Mouse (Mus musculus): ENCODE measurements around the gene Smad6. TPM values are rescaled to one million over a fixed set of nuclear protein-coding genes. Genes with fewer than 3 reads are reported as not detected.

The Smad6 gene
- polyA plus RNA-seq, 1 experiment from 2014 or later = 2.0 TPM

DNA sequence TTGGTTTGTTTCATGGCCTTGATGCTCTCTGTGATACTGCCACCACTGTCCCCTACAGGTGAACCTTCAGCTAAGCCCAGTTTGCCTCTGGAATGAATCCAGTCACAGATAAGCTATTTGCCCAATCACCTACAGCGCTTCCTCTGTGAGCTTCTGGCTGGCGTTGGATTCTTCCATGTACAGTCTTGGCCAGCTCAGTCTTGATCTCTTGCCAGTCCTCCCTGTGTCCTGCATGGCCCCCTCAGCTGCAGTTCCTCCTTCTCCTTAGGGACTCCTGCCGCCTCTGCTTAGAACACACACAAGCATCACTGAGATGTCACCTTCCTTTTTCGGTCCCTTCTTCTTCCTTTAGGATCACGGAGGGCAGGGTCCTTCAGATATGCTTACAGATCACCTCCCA lies 85.6 kb downstream of the Smad6 start:
- Histone ChIP-seq H3K4me3 (replicated peaks; ENCODE audit: low read depth, low read length) (no peak overlapping the region), H3K9ac (replicated peaks; ENCODE audit: low read length) (no peak overlapping the region), H3K36me3 (ENCODE audit: control insufficient read depth, insufficient read depth, low read length) (no peaks in the 10 kb centered on the region), H3K27me3 (ENCODE audit: control insufficient read depth, insufficient read depth, low read length) (no peaks in the 10 kb centered on the region), H3K27ac (replicated peaks; ENCODE audit: low read depth, low read length) (no peak overlapping the region), H3K9me3 (ENCODE audit: control insufficient read depth, low read length) (no peaks in the 10 kb centered on the region), H3K4me1 (ENCODE audit: control insufficient read depth, insufficient read depth, low read length) (no peaks in the 10 kb centered on the region), H3K4me2 (ENCODE audit: low read length) (no peak overlapping the region)
- ATAC-seq (ENCODE audit: low FRiP score, low TSS enrichment) (no peak), DNase-seq (no peak)
- 90% methylated on average over 5 of the region's 5 CpGs for WGBS

DNA sequence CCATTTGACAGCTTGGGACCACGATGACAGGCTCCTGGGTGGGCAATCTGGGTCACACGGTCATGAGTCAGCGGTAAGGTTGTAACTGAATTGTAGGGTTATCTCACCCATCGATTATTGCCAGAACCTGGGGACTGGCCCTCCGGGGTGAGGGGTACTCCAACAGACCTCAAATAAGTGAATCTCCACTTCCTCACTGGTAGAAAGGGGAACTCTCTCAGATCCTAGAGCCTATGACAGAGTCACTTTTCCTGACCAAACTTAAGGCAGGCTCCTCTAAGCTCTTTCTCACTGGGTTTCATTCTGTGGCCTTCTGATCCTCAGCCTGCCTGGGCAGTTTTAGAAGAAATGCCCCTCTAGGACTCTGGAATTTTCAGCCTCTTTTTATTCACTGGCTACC lies 88.8 kb downstream of the Smad6 start:
- ATAC-seq (ENCODE audit: low FRiP score, low TSS enrichment) = no peak
- Histone ChIP-seq H3K27ac (replicated peaks; ENCODE audit: low read depth, low read length) (no peak overlapping the region), H3K9me3 (ENCODE audit: control insufficient read depth, low read length) (no peaks in the 10 kb centered on the region), H3K4me1 (ENCODE audit: control insufficient read depth, insufficient read depth, low read length) (no peaks in the 10 kb centered on the region), H3K36me3 (ENCODE audit: control insufficient read depth, insufficient read depth, low read length) (no peaks in the 10 kb centered on the region), H3K4me2 (ENCODE audit: low read length) (no peak overlapping the region), H3K27me3 (ENCODE audit: control insufficient read depth, insufficient read depth, low read length) (peaks cover 8% of the 10 kb centered on the region; the same call in 1 of the 2 replicates), H3K4me3 (replicated peaks; ENCODE audit: low read depth, low read length) (no peak overlapping the region), H3K9ac (replicated peaks; ENCODE audit: low read length) (no peak overlapping the region)
- WGBS = 84% methylated on average over 5 of the region's 5 CpGs
- no peak for DNase-seq

DNA sequence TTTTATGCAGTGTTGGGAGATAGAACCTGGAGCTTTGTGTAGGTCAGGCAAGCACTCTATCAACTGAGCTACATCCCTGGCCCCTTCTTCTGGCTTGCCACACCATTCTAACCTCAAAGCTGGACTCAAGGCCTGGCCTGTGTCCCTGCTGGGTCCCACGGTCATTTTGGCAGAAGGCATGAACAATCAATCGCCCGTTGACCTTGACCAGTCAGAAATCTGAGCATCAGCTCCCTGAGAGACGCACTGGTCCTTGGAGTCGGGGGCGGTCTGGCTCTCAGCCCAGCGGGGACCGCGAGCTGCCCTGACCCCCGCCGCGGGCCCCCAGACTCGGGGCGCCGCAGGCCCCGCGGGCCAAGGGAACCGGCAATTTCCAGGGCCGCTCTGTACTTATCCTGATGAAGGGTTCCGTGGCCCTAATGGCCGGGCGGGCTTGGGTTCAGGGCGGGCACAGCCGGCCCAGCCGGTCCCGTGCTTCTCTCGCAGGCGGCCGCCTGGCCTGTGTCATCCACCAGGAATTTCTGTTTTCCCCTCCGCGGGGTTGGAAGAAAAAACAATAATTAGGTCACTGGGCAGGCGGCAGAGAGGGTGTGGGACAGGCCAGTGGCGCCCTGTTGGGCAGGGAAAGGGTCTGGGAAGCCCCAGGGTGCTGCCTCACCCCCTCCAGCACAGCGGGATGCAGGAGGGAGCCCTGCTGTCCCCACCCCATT lies 94.4 kb downstream of the Smad6 start:
- no peak overlapping the region for H3K27ac ChIP-seq (replicated peaks; ENCODE audit: low read depth, low read length)
- DNase-seq (peak; percentile 47), ATAC-seq (ENCODE audit: low FRiP score, low TSS enrichment) (no peak)
- peaks cover 7% of the 10 kb centered on the region for H3K4me1 ChIP-seq (ENCODE audit: control insufficient read depth, insufficient read depth, low read length)
- H3K36me3 ChIP-seq (ENCODE audit: control insufficient read depth, insufficient read depth, low read length) = no peaks in the 10 kb centered on the region
- H3K9me3 ChIP-seq (ENCODE audit: control insufficient read depth, low read length) = no peaks in the 10 kb centered on the region
- H3K9ac ChIP-seq (replicated peaks; ENCODE audit: low read length) = peak overlapping the region; percentile 43; the same call in 1 of the 2 replicates
- 5% methylated on average over 34 of the region's 34 CpGs for WGBS
- H3K27me3 ChIP-seq (ENCODE audit: control insufficient read depth, insufficient read depth, low read length) = peaks cover 10% of the 10 kb centered on the region; the same call in 1 of the 2 replicates
- peak overlapping the region; percentile 56 for H3K4me2 ChIP-seq (ENCODE audit: low read length)
- 0 out of 2 replicates have a peak overlapping the region, but pooled peaks have one; percentile 8 for H3K4me3 ChIP-seq (replicated peaks; ENCODE audit: low read depth, low read length)

DNA sequence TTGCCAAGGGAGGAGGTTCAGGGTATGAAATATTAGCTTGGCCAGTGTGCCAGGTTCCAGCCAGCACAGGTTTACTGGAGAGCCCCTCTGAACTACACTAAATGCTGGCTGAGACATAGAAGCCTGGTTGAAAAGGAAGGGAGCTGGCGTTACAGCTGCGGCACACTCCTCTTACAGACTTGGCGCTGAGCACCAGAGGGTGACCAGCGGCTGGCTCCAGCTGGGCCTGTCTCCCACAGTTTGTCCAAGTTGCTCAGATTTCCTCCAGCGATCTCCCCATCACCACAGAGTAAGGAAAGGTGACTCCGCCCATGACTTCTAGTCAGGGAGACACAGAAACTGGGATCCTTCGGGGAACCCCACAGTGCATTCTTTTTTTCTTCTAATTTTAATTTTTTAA lies 95.5 kb downstream of the Smad6 start:
- Histone ChIP-seq H3K27ac (replicated peaks; ENCODE audit: low read depth, low read length) (no peak overlapping the region), H3K9ac (replicated peaks; ENCODE audit: low read length) (no peak overlapping the region), H3K27me3 (ENCODE audit: control insufficient read depth, insufficient read depth, low read length) (peaks cover 10% of the 10 kb centered on the region; the same call in 1 of the 2 replicates), H3K4me2 (ENCODE audit: low read length) (no peak overlapping the region), H3K9me3 (ENCODE audit: control insufficient read depth, low read length) (no peaks in the 10 kb centered on the region), H3K36me3 (ENCODE audit: control insufficient read depth, insufficient read depth, low read length) (no peaks in the 10 kb centered on the region), H3K4me1 (ENCODE audit: control insufficient read depth, insufficient read depth, low read length) (peaks cover 7% of the 10 kb centered on the region), H3K4me3 (replicated peaks; ENCODE audit: low read depth, low read length) (no peak overlapping the region)
- ATAC-seq (ENCODE audit: low FRiP score, low TSS enrichment) (no peak), DNase-seq (no peak)
- WGBS = 80% methylated on average over 7 of the region's 7 CpGs

DNA sequence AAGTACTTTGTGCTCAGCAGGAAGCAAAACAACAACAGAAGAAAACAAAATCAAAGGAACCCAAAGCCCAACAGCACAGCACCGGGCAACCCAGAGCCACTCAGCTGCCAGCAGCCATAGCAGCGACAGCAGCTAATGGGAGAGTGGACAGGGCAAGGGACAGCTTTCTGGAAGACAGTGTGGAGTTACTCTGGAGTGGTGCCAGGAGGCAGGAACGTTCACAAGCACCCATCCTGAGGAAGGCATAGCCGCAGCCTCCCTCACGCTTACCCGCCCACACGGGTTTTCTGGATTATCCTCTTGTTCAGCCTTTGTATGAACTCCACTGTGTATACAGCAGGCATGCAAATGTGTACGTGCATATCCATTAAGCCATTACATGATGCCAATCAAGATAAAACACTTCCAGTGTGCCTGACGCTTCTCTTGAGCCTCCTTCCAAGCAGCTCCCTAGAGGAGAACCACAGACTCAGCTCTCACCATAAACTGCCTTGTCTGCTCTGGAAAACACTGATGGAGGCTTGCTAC lies 98.6 kb downstream of the Smad6 start:
- DNase-seq (peak; percentile 28), ATAC-seq (ENCODE audit: low FRiP score, low TSS enrichment) (no peak)
- Histone ChIP-seq H3K4me1 (ENCODE audit: control insufficient read depth, insufficient read depth, low read length) (peaks cover 7% of the 10 kb centered on the region), H3K36me3 (ENCODE audit: control insufficient read depth, insufficient read depth, low read length) (no peaks in the 10 kb centered on the region), H3K4me2 (ENCODE audit: low read length) (no peak overlapping the region), H3K9me3 (ENCODE audit: control insufficient read depth, low read length) (no peaks in the 10 kb centered on the region), H3K27me3 (ENCODE audit: control insufficient read depth, insufficient read depth, low read length) (peaks cover 4% of the 10 kb centered on the region; the same call in 1 of the 2 replicates), H3K9ac (replicated peaks; ENCODE audit: low read length) (no peak overlapping the region), H3K27ac (replicated peaks; ENCODE audit: low read depth, low read length) (no peak overlapping the region), H3K4me3 (replicated peaks; ENCODE audit: low read depth, low read length) (no peak overlapping the region)
- WGBS = 47% methylated on average over 9 of the region's 9 CpGs

DNA sequence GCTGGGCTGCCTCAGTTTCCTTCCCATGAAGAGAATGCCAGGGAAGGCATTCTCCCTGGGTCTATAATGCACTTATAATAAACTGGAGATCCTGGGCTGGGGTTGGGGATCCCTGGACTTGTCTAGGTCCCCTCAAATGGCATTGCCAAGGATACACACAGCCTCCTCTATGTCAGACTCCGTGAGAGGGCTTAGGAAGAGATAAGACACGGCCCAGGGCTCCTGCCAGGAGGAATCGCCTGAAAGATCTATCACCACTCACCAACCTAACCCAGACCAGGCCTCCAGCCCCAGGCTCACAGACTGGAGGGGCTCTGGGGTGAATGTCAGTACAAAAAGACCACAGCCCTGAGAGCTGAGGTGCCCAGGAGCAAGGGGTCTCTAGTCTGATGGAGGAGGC lies 102.2 kb downstream of the Smad6 start:
- Histone ChIP-seq H3K4me3 (replicated peaks; ENCODE audit: low read depth, low read length) (no peak overlapping the region), H3K9me3 (ENCODE audit: control insufficient read depth, low read length) (no peaks in the 10 kb centered on the region), H3K4me1 (ENCODE audit: control insufficient read depth, insufficient read depth, low read length) (no peaks in the 10 kb centered on the region), H3K4me2 (ENCODE audit: low read length) (no peak overlapping the region), H3K27ac (replicated peaks; ENCODE audit: low read depth, low read length) (no peak overlapping the region), H3K27me3 (ENCODE audit: control insufficient read depth, insufficient read depth, low read length) (no peaks in the 10 kb centered on the region), H3K9ac (replicated peaks; ENCODE audit: low read length) (no peak overlapping the region), H3K36me3 (ENCODE audit: control insufficient read depth, insufficient read depth, low read length) (no peaks in the 10 kb centered on the region)
- DNase-seq (no peak), ATAC-seq (ENCODE audit: low FRiP score, low TSS enrichment) (no peak)
- 70% methylated on average over 3 of the region's 3 CpGs for WGBS

DNA sequence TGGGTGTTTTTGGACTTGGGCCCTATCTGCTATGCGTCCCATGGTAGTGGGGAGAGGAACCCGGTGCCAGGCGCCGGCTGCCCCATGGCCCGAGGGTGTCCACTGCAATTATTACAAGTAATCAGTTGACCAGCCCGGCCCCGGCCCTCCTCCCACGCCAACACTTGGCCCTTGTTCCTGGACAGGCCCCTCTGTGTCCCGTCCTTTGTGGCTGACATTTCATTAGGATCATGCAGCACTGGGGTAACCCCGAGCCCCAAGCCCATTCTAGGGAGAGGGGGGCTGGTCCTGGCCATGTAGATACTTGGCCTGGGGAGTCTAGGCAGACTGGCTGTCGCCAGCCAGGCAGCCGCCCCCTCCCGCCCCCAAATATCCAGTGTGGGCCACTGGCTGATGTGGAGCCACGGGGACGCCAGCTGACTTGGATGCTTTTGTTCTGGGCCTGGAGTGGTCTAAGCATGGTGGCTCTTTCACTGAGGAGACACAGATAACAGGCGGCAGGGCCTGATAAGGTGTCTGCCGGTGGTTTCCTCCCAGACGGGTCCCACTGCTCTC lies 102.8 kb downstream of the Smad6 start:
- no peak overlapping the region for H3K27ac ChIP-seq (replicated peaks; ENCODE audit: low read depth, low read length)
- H3K27me3 ChIP-seq (ENCODE audit: control insufficient read depth, insufficient read depth, low read length) = no peaks in the 10 kb centered on the region
- H3K36me3 ChIP-seq (ENCODE audit: control insufficient read depth, insufficient read depth, low read length) = no peaks in the 10 kb centered on the region
- H3K4me1 ChIP-seq (ENCODE audit: control insufficient read depth, insufficient read depth, low read length) = no peaks in the 10 kb centered on the region
- H3K4me3 ChIP-seq (replicated peaks; ENCODE audit: low read depth, low read length) = no peak overlapping the region
- no peaks in the 10 kb centered on the region for H3K9me3 ChIP-seq (ENCODE audit: control insufficient read depth, low read length)
- 83% methylated on average over 18 of the region's 18 CpGs for WGBS
- no peak for ATAC-seq (ENCODE audit: low FRiP score, low TSS enrichment)
- DNase-seq = no peak
- no peak overlapping the region for H3K4me2 ChIP-seq (ENCODE audit: low read length)
- H3K9ac ChIP-seq (replicated peaks; ENCODE audit: low read length) = no peak overlapping the region

- ATAC-seq (ENCODE audit: low FRiP score, low TSS enrichment) = no peak
Observed at GRCm38 (mm10) chr9:63918245-63918644, 103.6 kb downstream of the Smad6 start.

DNA sequence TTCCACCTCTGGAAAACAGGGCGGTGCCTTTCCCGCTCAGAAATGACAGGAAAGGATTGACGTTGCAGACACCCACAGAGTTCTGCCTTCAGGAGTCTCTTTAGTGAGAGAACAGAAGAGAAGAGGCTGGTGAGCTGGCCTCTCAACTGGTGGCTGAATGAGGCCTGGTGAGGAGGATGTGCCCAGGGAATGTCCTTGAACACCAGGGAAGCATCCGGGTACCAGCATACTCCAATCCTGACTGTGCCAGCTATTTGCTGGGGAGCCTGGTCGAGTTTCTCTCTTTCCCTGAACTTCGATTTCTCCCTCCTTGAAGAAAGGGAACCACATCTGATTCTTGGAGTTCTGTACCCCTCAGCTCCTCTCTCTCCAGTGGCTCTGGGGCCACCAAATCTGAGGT lies 105.4 kb downstream of the Smad6 start:
- H3K36me3 ChIP-seq (ENCODE audit: control insufficient read depth, insufficient read depth, low read length) = no peaks in the 10 kb centered on the region

More at GRCm38 (mm10) chr9:63918245-63918644, 103.6 kb downstream of the Smad6 start:
- no peaks in the 10 kb centered on the region for H3K27me3 ChIP-seq (ENCODE audit: control insufficient read depth, insufficient read depth, low read length)
- 65% methylated on average over 4 of the region's 4 CpGs for WGBS
- no peak overlapping the region for H3K9ac ChIP-seq (replicated peaks; ENCODE audit: low read length)
- no peaks in the 10 kb centered on the region for H3K9me3 ChIP-seq (ENCODE audit: control insufficient read depth, low read length)
- no peaks in the 10 kb centered on the region for H3K4me1 ChIP-seq (ENCODE audit: control insufficient read depth, insufficient read depth, low read length)
- H3K36me3 ChIP-seq (ENCODE audit: control insufficient read depth, insufficient read depth, low read length) = no peaks in the 10 kb centered on the region
- H3K27ac ChIP-seq (replicated peaks; ENCODE audit: low read depth, low read length) = no peak overlapping the region
- H3K4me3 ChIP-seq (replicated peaks; ENCODE audit: low read depth, low read length) = no peak overlapping the region
- H3K4me2 ChIP-seq (ENCODE audit: low read length) = no peak overlapping the region
- DNase-seq = peak; percentile 85

More for the DNA sequence above, 105.4 kb downstream of the Smad6 start:
- Histone ChIP-seq H3K27ac (replicated peaks; ENCODE audit: low read depth, low read length) (no peak overlapping the region), H3K9ac (replicated peaks; ENCODE audit: low read length) (no peak overlapping the region), H3K27me3 (ENCODE audit: control insufficient read depth, insufficient read depth, low read length) (no peaks in the 10 kb centered on the region), H3K4me3 (replicated peaks; ENCODE audit: low read depth, low read length) (no peak overlapping the region), H3K4me1 (ENCODE audit: control insufficient read depth, insufficient read depth, low read length) (no peaks in the 10 kb centered on the region), H3K9me3 (ENCODE audit: control insufficient read depth, low read length) (no peaks in the 10 kb centered on the region), H3K4me2 (ENCODE audit: low read length) (no peak overlapping the region)
- no peak for ATAC-seq (ENCODE audit: low FRiP score, low TSS enrichment)
- WGBS = 81% methylated on average over 6 of the region's 6 CpGs
- no peak for DNase-seq

All from midbrain, embryonic 14.5 days (tissue).